Mouse (Mus musculus) hindbrain, embryonic 16.5 days (tissue): ENCODE measurements around the gene Aldh3a2. TPM values are rescaled to one million over a fixed set of nuclear protein-coding genes. Genes with fewer than 3 reads are reported as not detected.

Source experiments
- ATAC-seq: fragments of 200-750 bp; cut with Nextera tagmentation; 2 replicates; pipeline ENCODE4 v1.8.0; 2017; ENCODE audit warnings: moderate TSS enrichment, moderate library complexity
- H3K27ac ChIP-seq: fragments of 300-500 bp; sonication (generic); 2 replicates; pipeline ENCODE4 v1.5.1; 2014; ENCODE audit warnings: low read depth, mild to moderate bottlenecking, control low read depth, low read length, moderate library complexity
- H3K27me3 ChIP-seq: fragments of 300-500 bp; sonication (generic); replicated peaks from 2 replicates; pipeline ENCODE4 v1.6.1; 2014; ENCODE audit warnings: low read length; ENCODE audit not compliant: control insufficient read depth, insufficient read depth
- H3K36me3 ChIP-seq: fragments of 300-500 bp; sonication (generic); 2 replicates; pipeline ENCODE4 v1.6.1; 2014; ENCODE audit warnings: mild to moderate bottlenecking, low read length, moderate library complexity, mixed read lengths; ENCODE audit not compliant: control insufficient read depth, insufficient read depth
- H3K4me1 ChIP-seq: fragments of 300-500 bp; sonication (generic); 2 replicates; pipeline ENCODE4 v1.6.1; 2014; ENCODE audit warnings: low read depth, low read length; ENCODE audit not compliant: control insufficient read depth, insufficient read depth
- H3K4me2 ChIP-seq: fragments of 300-500 bp; sonication (generic); 2 replicates; pipeline ENCODE4 v1.6.1; 2014; ENCODE audit warnings: mild to moderate bottlenecking, low read length, control low read depth, moderate library complexity
- H3K4me3 ChIP-seq: fragments of 300-500 bp; sonication (generic); 2 replicates; pipeline ENCODE4 v1.5.1; 2014; ENCODE audit warnings: mild to moderate bottlenecking, low read length, control low read depth, moderate library complexity
- H3K9ac ChIP-seq: fragments of 300-500 bp; sonication (generic); 2 replicates; pipeline ENCODE4 v1.6.1; 2014; ENCODE audit warnings: low read depth, mild to moderate bottlenecking, control low read depth, low read length, moderate library complexity
- H3K9me3 ChIP-seq: fragments of 300-500 bp; sonication (generic); 2 replicates; pipeline ENCODE4 v1.6.1; 2014; ENCODE audit warnings: mild to moderate bottlenecking, low read length, moderate library complexity; ENCODE audit not compliant: control insufficient read depth
- WGBS: fragments of 180-500 bp; shearing (Covaris S2); extraction: QIAGEN DNeasy Blood & Tissue Kit; methylation state at CpG from one replicate; pipeline ENCODE4 v1.1.7; 2014; 5-methylcytosine and 5-hydroxymethylcytosine counted together
- polyA plus RNA-seq: library from polyadenylated mRNA; unstranded; fragments of >200 nt; fragmentation: Nextera tagmentation; extraction: Ambion mirVana; gene quantifications from 2 replicates; pipeline ENCODE4 v1.2.1, GENCODE M21; 2015

Gene Aldh3a2
- polyA plus RNA-seq, 1 experiment from 2014 or later = 35.8 TPM

DNA sequence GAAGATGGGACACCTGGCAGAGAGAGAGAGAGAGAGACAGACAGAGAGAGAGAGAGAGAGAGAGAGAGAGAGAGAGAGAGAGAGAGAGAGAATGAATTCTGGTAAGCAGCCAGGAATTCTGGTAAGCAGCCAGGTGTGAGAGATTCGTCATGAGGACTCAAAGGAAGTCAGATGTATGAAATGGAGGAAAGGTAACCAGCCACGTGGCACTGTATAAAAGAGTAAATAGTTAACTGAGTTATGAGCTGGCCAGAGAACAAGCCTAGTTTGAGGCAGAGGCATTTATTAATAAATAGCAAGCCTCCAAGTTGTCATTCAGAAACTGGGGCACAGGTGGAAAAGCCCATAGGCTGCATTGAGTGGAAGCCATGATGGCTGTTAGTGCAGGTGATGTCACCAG, 30.6 kb upstream of the Aldh3a2 start:
- H3K36me3 ChIP-seq = no peaks in the 10 kb centered on the region
- no peaks in the 10 kb centered on the region for H3K27me3 ChIP-seq
- H3K9ac ChIP-seq = no peak overlapping the region
- H3K27ac ChIP-seq = no peak overlapping the region
- no peaks in the 10 kb centered on the region for H3K4me1 ChIP-seq
- no peaks in the 10 kb centered on the region for H3K9me3 ChIP-seq
- H3K4me2 ChIP-seq = no peak overlapping the region
- H3K4me3 ChIP-seq = no peak overlapping the region
- WGBS = 69% methylated on average over 2 of the region's 2 CpGs
- no peak for ATAC-seq

DNA sequence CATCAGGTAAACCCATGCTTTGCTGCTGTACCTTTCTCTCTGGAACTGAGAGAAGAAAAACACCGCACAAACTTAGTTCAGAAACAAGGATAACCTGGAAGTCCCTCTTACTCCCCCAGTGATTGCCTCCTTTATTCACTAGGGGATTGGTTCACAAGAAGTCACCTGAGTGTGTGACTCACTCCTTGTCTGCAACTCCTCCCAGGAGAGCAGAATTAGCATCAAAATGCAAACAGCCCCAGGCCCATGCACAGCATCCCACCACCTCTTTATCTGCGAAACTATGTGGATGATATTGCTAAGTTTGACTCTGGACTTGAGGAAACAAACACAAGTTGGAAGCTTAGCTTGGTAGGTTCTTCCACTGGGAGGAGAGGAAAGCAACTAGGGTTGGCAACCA, 30.1 kb upstream of the Aldh3a2 start:
- Histone ChIP-seq H3K27me3 (no peaks in the 10 kb centered on the region), H3K4me1 (no peaks in the 10 kb centered on the region), H3K4me2 (no peak overlapping the region), H3K27ac (no peak overlapping the region), H3K4me3 (no peak overlapping the region), H3K36me3 (no peaks in the 10 kb centered on the region), H3K9me3 (no peaks in the 10 kb centered on the region), H3K9ac (no peak overlapping the region)
- WGBS = 87% methylated on average over 2 of the region's 2 CpGs
- ATAC-seq = no peak

DNA sequence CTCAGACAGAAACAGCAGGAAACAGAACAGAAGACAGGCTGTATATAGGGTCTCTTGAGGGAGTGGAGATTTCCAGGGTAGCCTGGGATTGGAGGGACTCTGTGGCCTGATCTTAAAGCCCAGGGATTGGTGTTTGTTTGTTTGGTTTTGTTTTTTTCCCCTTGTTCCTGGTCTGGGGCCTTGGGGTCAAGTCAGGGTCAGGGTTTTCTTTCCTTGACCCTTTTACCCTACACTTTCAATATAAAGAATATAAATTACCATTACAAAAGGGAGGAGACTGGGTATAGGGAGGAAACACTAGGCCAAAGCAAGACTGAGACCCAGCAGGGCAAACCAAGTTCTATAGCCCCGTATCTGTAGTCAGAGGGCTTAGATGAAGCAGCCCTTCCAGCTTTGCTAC, 29.3 kb upstream of the Aldh3a2 start:
- Histone ChIP-seq H3K4me3 (no peak overlapping the region), H3K27ac (no peak overlapping the region), H3K4me2 (no peak overlapping the region), H3K9ac (no peak overlapping the region), H3K27me3 (no peaks in the 10 kb centered on the region), H3K36me3 (no peaks in the 10 kb centered on the region), H3K9me3 (no peaks in the 10 kb centered on the region), H3K4me1 (no peaks in the 10 kb centered on the region)
- WGBS = 31% methylated on average over 1 of the region's 1 CpGs
- no peak for ATAC-seq

DNA sequence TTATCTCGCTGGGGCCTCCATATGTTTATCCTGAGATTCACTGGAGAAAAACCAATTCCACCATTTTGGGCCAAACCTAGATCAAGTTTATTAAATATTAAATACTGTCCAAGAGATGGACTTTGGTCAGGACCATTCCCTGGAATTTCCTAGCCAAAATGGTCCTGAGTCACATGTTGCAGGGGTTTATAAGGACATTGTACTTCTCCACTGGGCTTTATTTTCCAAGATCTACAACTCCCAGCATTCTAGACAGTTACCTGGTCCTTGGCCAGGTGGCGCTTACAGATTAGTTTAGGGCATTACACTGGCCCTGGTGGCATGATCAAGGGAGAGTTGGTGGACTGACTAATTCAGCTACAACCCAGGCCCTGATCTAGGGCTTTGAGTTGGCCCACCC, 28.3 kb upstream of the Aldh3a2 start:
- no peak overlapping the region for H3K4me3 ChIP-seq
- no peak overlapping the region for H3K27ac ChIP-seq
- no peaks in the 10 kb centered on the region for H3K36me3 ChIP-seq
- H3K9me3 ChIP-seq = no peaks in the 10 kb centered on the region
- no peak for ATAC-seq
- no peak overlapping the region for H3K4me2 ChIP-seq
- 98% methylated on average over 2 of the region's 2 CpGs for WGBS
- H3K27me3 ChIP-seq = no peaks in the 10 kb centered on the region
- H3K9ac ChIP-seq = no peak overlapping the region
- no peaks in the 10 kb centered on the region for H3K4me1 ChIP-seq

DNA sequence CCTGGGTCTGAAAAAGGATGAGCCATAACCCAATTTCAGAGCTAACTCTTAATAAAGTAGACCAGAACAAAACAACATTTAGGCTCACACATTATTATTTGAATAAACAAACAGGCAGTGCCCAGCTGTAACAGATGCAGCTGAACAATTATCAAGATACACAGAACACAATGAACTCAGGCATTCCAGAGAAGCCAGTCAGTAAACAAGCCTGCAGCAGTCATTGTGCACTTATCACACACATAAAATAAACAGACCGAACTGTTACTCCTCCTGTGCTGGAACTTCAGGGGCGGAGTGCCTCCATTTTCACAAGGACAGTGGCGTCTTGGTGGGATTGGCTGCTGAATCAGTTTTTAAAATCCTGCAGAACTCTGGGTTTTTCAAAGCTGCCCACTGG, 27.2 kb upstream of the Aldh3a2 start:
- 83% methylated on average over 3 of the region's 3 CpGs for WGBS
- no peak overlapping the region for H3K4me3 ChIP-seq
- H3K27me3 ChIP-seq = no peaks in the 10 kb centered on the region
- no peak overlapping the region for H3K27ac ChIP-seq
- H3K9ac ChIP-seq = no peak overlapping the region
- no peaks in the 10 kb centered on the region for H3K4me1 ChIP-seq
- no peaks in the 10 kb centered on the region for H3K9me3 ChIP-seq
- no peaks in the 10 kb centered on the region for H3K36me3 ChIP-seq
- H3K4me2 ChIP-seq = no peak overlapping the region
- no peak for ATAC-seq

DNA sequence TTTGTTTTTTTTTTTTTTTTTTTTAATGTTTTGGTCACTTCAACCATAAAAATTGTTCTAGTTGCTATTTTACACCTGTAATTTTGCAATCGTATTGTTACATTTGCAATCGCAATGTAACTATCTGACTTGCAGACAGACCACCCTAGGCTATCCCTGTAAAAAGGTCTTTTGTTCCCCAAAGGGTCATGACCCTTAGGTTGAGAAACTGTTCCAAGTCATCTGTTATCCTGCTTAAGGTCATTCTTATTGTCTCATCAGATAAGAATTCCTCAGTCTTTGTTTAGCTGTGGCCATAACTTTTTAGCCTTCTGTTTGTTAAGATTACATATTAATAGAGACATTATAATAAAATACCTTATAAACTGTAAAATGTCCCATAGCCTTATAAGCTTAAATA, 26.0 kb upstream of the Aldh3a2 start:
- Histone ChIP-seq H3K27ac (no peak overlapping the region), H3K27me3 (no peaks in the 10 kb centered on the region), H3K4me3 (no peak overlapping the region), H3K9me3 (no peaks in the 10 kb centered on the region), H3K4me1 (no peaks in the 10 kb centered on the region), H3K36me3 (no peaks in the 10 kb centered on the region), H3K4me2 (no peak overlapping the region), H3K9ac (no peak overlapping the region)
- WGBS = 36% methylated on average over 2 of the region's 2 CpGs
- ATAC-seq = no peak

DNA sequence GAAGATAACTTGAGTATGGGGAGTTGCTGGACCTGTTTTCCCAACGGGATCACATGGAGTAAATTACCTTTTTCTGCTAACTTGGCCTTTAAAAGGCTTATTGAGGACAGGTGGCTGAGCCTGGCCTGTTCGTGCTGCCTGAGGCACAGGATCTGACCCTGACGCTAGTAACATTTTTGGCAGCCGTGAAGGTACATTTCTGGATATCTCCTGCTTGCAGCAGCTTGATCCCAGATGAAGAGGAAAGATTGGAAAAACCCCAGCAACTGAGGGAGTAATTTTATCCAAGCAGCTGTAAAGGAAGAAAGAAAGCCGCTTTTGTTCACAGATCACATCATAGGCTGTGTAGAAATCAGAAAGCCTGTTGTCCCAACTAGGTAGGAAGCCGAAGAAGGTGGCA, 17.1 kb upstream of the Aldh3a2 start:
- 79% methylated on average over 6 of the region's 6 CpGs for WGBS

DNA sequence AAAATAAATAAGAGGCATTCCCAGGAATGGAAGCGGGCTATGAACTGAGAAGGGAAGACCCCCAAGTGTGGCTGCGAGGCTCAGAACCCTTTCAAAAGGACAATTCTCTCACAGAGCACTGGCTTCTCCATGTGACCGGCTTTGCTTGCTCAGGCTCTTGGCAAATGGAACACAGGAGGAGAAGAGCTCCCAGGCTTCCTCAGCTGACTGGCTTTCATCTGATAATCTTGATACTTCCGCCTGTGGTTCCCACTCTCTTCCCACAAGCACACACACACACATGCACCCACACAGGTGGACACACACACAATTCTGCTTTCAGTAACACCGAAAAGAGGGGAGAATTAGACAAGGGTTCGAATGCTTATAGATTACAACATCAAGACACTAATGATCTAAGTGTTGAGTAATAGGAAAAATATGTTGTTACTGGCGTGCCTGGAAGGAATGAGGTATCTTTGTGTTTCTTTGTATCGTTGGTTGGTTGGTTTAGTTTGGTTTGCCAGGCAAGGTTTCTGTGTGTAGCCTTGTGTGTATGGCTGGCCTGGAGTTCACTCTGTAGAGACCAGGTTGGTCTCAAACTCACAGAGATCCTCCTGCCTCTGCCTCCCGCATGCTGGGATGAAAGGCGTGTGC, 16.3 kb upstream of the Aldh3a2 start:
- Histone ChIP-seq H3K27me3 (no peaks in the 10 kb centered on the region), H3K27ac (no peak overlapping the region), H3K36me3 (no peaks in the 10 kb centered on the region), H3K4me2 (no peak overlapping the region), H3K9me3 (no peaks in the 10 kb centered on the region), H3K4me1 (no peaks in the 10 kb centered on the region), H3K9ac (no peak overlapping the region), H3K4me3 (no peak overlapping the region)
- ATAC-seq = no peak
- 91% methylated on average over 10 of the region's 10 CpGs for WGBS

More for the DNA sequence above, 17.1 kb upstream of the Aldh3a2 start:
- Histone ChIP-seq H3K27me3 (no peaks in the 10 kb centered on the region), H3K9ac (no peak overlapping the region), H3K4me1 (no peaks in the 10 kb centered on the region), H3K36me3 (no peaks in the 10 kb centered on the region), H3K27ac (no peak overlapping the region), H3K4me3 (no peak overlapping the region), H3K4me2 (no peak overlapping the region), H3K9me3 (no peaks in the 10 kb centered on the region)
- no peak for ATAC-seq

DNA sequence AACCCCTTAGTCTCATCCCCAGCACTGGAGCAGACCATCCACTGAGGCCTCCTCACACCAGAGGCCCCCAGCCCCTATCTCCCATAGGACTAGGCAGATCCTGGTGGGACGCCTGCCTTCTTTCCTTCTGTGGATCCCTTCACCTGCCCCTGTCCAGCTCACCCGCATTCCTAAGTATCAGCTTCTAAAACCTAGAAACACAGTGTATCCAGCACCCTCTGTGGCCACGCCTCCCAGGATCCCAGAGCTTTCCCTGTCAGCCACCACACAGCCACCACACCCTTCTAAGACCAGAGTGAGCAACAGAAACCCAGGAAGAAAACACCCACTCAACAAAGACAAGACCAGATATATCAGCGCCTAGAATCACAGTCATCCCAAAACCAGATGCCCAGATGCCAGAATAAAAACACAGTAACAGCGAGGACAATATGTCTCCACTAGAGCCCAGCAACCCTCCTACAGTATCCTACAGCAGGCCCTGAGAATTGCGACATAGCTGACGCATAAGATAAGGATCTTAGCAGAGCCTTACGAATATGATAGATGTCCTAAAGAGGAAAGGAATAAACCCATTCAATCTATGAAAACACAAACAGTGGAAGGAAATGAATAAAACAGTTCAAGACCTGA, 11.3 kb upstream of the Aldh3a2 start:
- 90% methylated on average over 8 of the region's 8 CpGs for WGBS
- Histone ChIP-seq H3K27me3 (no peaks in the 10 kb centered on the region), H3K4me1 (no peaks in the 10 kb centered on the region), H3K9me3 (no peaks in the 10 kb centered on the region), H3K4me2 (no peak overlapping the region), H3K27ac (no peak overlapping the region), H3K36me3 (no peaks in the 10 kb centered on the region), H3K9ac (no peak overlapping the region), H3K4me3 (no peak overlapping the region)
- no peak for ATAC-seq
